Mouse (Mus musculus) cerebral cortex, adult 2 months (tissue): ENCODE data around the gene Baiap3.

Source experiments
- WGBS: fragments of 180-500 bp; shearing (Covaris S2); methylation state at CpG from one replicate; pipeline ENCODE4 v1.1.7; 2018; 5-methylcytosine and 5-hydroxymethylcytosine counted together

Baiap3 gene

DNA sequence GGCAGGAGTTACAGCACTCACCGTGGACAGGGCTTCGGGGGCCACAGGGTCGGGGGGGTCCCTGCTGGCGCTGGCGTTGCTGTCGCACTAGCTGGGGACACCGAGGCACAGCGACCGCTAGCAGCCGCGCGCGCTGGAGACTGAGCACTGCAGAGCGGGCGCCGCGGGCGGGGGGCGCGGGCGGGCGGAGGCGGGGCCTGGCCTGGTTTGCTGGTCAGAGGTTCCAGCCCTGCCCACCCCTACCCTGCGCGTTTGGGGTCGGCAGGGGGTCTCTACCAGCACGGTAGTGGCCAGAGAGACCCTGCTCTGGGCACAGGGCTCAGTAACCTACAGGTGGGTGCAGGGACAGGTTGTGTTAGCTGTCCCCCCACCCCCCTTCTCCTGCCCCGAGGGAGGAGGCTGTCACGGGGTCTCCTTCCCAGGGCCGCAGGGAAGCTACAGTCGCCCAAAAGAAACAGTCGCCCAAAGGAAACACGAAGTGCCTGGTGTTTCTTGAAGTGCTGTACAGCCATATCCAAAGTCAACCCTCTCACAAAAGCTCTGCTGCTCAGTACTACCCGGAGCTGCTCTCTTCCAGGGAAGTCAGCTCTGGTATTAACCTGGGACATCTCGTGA is at the start of gene Baiap3:
Baiap3 (minus strand) TSS at position 225 of the 615 bp plus-strand sequence.
- 7% methylated on average over 35 of the region's 35 CpGs for WGBS

DNA sequence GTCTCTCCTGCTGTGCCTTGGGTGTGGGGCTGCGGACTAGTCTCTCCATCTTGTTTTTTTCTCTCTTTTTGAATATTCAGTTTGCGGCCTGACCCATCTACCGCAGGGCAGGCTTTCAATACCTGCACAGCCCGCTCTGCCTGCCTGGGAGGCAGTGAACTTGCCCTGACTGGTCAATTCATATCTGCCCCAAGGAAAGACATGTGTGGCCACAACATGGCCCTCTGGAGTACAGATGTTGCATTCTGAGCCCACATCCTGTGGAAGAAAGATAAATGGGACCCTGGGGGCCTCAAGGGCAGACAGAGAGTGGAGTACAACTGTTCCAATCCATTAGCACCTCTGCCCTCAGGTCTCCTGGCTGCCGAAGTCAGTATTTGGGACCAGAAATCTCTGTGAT is 41.9 kb upstream of the Baiap3 start, which contains the start of gene Prss34:
Prss34 (plus strand) TSS at position 301 of the 400 bp plus-strand sequence.
- WGBS, result 90% methylated on average over 5 of the region's 5 CpGs

DNA sequence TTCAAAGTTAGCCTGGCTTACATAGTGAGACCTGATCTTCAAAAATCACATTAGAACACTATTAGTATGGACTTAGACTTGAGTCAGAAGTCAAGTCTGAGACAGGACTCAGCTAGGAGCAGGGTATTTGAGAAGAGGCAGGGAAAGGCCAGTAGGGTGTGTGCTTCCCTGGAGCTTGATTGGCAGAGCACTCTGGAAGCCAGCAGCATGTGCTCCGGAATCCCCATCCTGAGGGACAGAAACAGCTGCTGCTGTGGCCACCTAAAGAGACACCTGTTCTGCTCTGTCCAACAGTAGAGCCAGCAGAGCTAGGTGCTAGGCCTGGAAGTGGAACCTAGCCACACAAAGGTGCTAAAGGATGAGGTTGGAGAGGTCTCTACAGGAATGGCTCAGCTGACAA is 37.9 kb upstream of the Baiap3 start:
- 80% methylated on average over 1 of the region's 1 CpGs for WGBS

DNA sequence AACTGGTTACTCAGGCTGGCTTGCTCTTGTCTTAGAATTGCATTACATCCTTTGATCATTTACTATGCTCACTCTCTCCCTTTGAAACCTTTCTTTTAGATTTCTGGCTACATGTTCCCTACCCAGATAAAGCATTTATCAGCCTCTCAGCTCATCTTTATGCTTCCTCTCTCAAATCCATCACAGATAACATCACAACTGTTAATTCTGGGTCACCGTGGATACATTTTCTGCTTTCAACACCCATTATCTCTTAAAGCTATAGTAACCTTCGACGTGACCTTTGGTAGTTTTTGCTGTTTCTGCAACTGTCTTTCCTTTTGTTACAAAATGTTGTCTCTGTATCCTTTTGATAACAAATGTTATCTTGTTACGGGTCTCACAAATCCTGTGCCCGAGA is 37.3 kb upstream of the Baiap3 start:
- 85% methylated on average over 5 of the region's 5 CpGs for WGBS

DNA sequence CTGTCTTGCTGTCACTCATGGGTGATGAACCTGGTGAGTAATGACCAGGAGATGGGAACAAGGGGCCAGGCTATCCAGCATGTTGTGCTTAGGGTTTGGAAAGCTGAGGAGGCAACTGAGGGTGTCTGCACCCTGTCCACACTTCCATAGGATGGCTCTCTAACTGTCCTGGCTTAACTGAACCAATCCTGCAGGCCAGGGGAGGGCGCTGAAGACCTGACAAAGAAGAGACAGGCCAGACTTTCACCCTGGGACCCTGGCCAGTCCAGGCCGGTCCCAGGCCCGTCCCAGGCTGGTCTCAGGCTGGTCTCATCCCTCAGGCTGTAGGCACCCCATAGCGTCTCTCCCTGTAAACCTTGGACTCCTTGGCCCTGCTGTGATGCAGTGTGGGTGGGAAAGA is 34.2 kb upstream of the Baiap3 start:
- WGBS, result 41% methylated on average over 4 of the region's 4 CpGs

DNA sequence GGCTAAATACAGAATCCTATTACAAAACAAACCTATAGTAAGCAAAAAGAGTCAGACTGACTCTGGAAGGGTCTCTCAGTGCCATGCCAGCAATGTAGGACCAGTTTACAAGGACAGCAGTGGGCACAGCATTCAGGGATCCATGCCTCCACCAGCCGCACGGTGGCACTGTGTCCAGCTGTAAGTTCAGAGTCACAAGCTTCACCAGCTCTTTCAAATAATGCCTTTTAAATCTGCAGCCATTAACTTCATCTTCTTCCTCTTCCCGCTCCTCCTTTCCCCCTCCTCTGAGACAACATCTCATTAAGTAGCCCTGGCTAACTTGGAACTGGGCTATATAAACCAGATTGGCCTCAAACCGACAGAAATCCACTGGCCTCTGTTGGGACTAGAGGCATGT is 32.7 kb upstream of the Baiap3 start:
- 24% methylated on average over 4 of the region's 4 CpGs for WGBS

DNA sequence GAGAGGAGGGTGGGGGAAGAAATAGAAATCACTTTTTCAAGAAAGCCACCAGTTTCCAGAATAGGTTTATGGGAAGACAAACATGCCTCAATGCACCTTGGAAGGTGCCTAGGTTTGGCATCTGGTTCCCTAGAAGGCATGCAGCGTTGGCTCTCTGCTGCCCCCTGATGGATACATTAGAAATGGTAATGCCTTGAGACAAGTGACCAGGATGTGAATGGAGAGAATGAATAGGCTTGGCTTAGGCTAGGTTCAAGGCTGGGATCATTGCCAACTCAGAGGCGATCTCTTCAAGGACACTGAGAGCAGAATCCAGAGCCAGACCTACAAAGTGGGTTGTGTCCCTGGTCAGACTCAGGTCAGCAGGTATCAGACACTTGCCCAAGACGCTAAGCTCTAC is 28.9 kb upstream of the Baiap3 start:
- WGBS, result 17% methylated on average over 3 of the region's 3 CpGs

DNA sequence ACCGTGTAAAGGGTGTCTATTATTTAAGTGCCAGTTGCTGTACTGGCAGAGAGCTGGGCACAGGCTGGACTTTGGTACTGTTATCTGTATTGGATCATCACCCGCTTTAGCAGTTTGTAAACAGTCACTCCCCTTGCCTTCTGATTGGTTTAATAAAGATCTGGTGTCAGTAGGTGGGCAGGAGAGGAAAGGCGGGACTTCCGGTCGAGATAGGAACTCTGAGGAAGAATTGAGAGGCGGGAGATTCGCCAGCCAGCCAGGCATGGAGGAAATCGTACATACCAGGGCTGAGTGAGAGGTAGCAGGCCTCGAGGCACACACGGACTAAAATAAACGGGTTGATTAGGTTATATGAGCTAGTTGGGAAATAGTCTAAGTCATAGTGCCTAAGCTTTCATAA is 26.0 kb upstream of the Baiap3 start:
- 55% methylated on average over 11 of the region's 11 CpGs for WGBS

DNA sequence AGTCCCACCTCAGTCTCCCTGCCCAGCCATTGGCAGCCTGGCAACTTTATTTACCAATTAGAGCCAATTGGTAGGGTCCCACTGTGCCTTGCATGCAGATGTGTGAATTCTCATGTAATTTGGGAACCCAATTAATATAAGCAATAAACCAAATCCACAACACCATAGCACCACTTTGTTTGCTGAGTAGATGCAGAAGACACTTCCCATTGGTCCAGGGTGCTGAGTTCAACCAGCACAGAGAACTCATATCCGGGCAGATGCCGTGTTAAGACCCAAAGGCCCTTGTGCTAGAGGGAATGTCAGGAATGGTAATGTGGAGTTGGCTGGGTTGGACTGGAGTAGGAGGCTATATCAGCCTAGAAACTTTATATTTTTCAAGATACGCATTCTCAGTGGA is 19.7 kb upstream of the Baiap3 start:
- 96% methylated on average over 3 of the region's 3 CpGs for WGBS

DNA sequence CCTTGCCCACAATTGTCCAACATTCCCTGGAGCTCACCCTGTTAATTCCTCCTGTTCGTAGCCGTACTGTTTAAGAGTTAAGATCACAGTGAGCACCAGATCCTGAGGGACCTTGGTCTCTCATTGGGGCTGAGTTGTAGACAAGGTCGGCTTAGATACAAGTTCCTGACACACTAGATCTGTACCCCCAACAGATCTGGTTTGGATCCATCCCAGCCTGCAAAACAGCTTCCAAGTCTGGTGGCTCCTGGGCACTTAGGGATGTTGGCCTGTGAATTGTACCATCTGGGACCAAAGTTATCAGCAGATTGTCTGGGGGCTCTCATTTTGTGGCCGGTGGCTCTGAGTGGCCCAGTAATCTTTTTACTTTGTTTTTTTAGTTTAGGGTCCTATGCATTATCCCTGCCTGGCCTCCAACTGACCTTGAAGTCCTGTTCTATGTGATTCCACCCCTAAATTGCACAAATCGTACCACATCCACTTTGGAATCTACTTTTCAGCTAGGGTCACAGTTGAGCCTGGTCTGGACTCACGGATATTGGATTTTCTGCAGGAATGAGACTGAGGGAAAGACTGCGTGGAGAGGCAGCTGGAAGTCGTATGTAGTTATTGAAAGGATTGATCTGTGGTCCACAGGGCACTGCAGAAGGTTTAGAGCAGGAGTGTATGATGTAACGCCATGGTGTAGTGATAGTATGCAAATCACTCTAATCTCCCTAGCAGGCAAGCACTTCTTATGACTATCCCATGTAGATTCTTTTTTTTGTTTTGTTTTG is 18.6 kb upstream of the Baiap3 start, which contains the start of gene Ube2i:
Ube2i (minus strand) TSS at position 52 of the 776 bp plus-strand sequence.
- WGBS, result 83% methylated on average over 9 of the region's 9 CpGs

DNA sequence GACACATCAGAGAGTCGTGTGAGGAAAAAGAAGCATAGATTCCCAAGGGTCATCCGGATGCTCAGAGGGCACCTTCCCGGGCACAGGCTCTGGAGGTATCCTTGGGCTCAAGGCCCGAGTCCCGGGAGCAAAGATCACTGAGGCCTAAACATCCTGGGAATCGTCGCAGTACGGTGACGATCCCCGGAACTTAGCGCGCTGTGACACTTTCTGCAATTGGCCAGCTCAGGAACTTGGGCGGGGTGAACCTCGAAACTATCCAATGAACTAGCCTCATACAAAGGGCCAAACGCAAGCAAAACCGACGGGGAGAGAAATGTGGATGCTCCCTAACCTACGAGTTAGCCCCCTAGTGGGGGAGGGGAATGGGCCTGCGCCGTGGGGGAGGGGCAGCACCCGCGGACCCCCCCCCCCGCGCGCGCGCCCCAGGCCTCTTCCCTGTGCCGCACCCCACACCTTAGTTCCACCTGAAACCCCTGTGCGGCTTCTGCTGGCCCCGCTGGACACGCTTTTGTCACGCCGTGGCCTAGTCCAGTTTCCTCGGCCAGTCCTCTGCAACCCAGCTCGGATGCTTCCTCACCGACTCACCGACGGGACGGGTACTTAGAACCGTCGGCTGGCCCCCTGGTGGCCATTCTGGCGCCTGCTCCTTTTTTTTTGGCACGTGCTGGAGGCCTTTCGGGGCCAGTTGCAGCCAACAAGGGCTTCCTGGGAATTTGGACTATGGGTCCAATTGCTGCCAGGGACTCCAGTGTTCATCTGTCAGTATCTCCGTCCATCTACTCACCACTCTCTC is 17.7 kb upstream of the Baiap3 start:
- WGBS, result under 1% methylated on average over 45 of the region's 45 CpGs

DNA sequence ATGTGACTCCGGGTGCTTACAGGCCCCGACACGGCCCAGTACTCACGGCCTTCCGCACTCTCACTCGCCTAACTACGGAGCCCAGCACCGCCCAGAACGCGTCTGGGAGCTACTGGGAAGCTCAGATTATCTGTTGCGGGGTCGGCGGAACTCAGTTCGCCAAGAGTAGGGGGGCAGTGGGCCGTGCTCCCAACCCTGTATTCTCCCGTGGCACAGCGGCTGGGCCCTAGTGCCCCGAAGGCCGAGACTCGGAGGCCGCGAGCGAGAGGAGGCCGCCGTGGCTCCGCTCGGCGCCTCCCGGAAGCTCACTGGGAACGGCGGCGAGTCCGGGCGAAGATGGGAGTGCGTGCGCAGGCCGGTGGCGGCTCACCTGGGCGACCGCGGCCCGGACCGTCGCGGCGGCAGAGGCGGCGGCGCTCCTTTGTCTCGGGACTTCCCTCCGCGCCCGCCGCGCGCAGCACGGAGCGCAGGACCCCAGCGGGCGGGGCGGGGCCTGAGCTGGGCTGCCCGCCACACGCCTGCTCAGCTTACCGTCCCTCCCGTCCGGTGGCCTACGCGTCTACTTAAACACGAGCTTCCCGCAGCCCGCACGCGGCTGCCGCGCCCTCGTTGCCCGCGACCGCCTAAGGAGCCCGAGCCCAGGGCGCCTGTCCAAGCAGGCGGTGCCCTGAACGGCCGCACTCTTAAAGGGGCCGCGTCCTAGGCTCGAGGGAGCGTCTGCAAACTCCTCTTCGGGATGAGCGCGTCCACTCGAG is 17.0 kb upstream of the Baiap3 start:
- under 1% methylated on average over 92 of the region's 92 CpGs for WGBS

DNA sequence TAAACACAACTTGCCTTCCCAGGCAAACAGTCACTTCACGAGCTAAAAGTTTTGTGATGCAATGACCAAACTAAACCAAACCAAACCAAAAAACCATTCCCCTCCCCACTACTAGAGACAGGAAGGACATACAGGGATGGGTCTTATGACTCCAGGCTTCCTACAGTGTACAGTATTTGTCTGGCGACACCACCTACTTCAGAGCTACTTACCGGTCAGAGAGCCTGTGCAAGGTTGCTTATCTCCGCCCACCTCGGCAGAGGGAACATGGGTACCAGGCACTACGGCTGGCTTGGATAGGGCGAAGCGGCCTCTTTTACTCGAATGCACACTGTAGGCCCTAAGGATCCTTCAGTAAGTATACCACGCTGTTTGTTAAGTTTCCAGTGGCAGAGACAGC is 16.2 kb upstream of the Baiap3 start:
- WGBS, result under 1% methylated on average over 10 of the region's 10 CpGs

DNA sequence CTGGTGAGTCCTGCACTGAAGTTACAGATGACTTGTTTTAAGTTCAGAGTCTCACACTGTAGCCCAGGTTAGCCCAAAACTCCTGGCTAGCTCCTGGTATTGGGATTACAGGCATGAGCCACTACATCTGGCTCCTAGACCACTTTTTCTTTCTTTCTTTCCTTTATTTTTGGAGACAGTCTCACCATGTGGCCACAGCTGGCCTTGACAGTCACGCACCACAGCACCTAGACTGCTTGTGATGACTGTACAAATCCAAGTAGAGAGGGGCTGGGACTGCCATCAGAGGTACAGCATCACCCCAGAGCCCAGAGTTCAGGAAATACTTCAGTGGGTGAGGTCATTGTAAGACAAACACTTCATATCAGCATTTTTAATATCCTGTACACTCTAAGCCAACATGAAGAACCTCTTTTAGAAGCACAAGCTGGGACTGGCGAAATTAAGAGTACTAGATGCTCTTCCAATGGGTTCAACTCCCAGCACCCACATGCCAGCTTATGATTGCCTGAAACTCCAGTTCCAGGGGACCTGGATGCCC is 14.7 kb upstream of the Baiap3 start:
- WGBS, result 60% methylated on average over 2 of the region's 2 CpGs

DNA sequence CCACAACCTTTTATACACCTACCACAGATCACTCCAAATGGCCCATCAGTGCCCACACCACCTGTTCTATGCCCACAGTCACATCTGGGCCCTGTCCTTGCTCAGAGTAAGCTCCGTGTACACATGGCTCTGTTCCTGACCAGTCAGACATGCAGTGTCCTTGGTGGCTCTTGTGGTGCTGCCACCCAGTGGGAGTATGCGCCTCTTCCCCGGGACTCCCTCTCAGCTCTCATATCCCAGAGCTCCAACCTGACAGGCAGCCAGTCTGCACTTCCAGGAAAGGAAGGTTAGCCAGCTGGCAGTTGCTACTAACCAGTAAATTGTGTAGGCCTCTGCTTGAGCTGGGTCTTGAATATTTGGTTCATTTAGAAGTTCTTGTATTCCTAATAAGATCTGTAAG is 8.3 kb upstream of the Baiap3 start:
- WGBS, result 18% methylated on average over 3 of the region's 3 CpGs

DNA sequence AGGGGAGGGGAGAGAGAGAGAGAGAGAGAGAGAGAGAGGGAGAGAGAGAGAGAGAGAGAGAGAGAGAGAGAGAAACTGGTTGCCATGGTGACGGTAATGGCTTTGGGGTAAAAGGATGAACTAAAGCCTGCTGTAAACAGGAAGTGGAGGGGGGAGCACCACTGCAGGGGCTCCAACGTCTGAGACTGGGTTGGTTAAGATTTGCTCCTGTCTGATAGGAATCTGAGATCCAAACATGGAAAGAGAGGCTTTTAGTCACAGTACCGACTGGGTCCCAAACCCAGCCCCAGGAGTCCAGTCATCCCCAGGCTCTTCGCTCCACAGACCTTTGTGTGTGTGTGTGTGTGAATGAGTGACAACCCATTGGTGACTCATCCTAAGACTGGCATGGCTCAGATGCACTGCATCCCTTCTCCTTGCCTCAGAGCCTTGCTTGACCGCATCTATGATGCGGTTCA is 1.7 kb upstream of the Baiap3 start:
- 60% methylated on average over 6 of the region's 6 CpGs for WGBS

DNA sequence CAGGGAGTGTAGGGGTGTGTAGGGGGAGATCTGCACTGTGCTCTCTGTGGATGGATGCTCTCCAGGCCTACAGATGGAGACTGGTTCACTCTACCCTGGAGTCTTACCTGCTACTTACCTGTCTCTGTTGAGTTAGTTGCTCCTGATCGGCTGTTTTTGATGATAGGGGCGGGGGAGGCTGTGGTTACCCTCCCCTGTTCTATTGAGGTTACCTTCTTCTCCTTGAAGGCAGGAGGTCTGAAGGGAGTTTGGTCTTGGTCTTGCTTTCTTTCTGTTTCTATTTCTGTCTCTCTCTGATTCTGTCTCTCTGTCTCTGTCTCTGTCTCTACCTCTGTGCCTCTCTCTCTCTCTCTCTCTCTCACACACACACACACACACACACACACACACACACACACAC is 1.1 kb downstream of the Baiap3 start:
- 79% methylated on average over 2 of the region's 2 CpGs for WGBS

DNA sequence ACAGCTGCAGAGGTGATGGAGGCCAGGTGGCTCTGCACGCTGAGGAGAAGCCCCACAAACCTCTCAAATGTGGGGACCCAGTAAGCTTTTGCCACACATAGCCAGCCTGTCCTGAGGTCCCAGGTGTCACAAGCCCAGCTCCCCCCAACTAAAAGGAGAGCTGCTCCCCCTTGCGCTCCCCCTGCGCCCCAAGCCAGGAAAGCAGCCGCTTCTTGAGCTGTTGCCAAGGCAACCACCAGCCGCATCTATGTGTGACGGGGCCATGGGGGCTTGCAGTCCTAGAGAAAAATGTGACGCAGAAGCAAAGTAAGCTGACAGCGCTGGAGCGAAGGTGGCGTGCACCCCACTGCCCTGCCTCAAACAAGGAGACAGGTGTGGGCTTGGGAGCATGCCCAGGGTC is 2.4 kb downstream of the Baiap3 start:
- WGBS, result 28% methylated on average over 10 of the region's 10 CpGs

DNA sequence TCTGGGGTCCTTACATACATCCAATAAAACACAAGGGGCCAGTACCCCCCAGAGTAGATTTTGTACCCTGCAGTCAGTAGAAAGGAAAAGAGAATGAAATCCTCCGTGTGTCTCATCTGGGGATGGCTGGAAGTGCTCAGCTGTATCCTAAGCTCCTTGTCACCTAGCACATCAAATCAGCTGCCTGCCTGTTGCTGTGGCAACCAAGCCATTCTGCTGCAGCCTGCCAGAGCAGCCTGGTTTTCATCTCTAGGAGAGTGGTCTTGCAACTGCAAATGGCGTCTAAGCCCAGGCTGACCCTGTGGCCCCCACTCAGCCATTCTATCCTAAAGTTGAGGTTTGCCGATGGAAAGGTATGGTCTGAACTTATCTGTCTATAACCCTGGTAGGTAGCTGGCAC is 3.5 kb downstream of the Baiap3 start:
- 50% methylated on average over 3 of the region's 3 CpGs for WGBS

DNA sequence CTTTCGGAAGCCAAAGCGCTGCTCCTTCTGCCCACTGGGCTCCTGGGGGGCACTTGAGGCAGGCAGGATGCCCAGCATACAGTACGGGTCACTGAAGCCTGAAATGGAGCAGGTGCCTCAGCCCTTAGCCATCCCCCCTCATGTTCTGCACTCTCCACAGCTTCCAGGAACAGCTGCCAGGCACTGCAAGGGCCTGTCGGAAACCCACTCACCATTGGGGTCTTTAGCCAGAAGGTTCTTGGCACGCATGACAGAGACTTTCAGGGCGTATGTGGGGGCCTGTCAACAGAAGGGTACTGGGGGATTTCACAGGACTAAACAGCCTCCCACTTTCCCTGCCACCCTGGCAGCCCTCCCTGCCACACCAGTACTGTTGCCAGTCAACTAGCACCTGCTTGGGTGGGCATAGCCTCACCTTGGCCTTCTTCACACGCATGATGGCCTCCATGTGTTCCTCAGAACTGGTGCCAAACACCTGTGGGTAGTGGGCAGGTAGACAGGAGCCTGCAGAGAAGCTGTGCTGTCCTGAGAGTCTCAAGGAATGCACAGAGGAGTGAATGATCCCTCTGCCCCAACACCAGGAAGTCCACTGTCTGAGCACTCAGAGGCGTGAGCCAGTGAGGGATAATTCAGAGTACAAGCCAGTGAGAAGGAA is 5.9 kb downstream of the Baiap3 start:
- 73% methylated on average over 8 of the region's 8 CpGs for WGBS
